Mouse (Mus musculus): Measurements from ENCODE around the gene Zfp512b.

The Zfp512b gene

DNA sequence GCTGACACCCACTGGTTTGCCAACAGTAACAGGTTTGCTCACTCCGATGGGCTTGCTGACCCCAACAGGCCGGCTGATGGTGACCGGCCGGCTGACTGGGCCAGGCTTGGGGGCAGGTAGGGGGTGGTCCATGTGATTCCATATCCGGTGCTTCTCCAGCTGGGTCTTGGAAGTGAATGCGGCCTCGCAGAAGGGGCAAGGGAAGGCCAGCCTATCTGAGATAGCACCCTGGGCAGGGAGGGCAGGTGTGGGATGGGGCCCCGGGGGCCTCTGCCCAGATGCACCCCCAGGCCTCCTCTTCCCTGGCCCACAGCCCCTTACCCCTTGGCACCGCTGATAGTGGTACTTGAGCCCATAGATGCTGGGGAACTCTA, 2.9 kb downstream of the Zfp512b start:
- DNase-seq (ENCODE audit: low spot score) = no peak

DNA sequence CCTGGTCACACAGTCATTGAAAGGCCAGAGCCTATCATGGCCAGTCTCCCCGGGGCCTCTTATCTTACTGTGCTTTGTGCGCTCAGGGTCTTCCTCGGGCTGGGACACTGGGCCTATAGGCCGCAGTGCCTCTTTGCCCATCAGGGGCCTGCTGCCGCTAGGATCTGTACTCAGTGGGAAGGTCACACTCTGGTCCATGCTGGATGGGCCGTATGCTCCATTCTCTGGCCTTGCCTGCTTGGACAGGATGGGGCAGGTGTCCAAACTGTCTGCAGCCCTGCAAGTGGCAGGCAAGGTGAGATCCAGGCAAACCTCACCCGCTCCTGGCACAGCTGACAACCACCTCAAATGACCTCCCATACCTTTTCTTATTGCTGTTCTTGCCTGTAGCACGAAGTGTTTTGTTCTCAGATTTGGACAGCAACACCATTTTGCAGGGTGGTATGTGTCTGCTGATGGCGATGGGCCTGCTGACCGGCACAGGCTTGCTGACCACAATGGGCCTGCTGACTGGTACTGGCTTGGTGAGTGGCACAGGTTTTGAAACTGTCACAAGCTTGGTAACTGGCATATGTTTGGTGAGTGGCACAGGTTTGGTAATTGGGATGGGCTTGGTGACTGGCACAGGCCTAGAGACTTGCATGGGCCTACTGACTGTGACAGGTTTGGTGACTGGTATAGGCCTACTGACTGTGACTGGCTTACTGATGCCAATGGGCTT, 3.4 kb downstream of the Zfp512b start:
- no peak for DNase-seq (ENCODE audit: low spot score)

DNA sequence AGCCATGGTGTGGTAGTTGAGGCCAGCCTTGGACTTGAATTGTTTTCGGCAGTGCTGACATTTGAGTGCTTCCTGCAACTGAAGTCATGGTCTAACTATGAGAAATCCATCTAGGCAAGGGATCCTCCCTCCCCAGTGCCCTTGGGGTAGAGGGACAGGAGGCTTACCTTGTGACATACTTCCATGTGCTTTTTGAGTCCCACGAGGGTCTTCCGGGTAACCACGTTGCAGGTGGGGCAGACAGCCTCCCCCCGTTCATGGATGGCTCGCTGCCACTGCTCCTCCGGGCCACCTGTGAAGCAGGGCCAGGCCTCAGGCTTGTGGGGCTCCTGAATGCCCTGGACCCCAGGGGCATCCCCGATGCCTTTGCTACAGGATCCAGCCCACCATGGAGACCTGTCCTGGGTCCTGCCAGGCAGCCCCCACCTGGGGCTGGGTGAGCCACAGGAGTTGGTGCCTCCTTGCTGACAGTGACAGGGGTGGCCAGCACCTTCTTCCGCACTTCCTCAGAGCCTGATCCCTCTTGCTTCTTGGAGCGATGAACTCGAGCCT, 4.3 kb downstream of the Zfp512b start:
- no peak for DNase-seq (ENCODE audit: low spot score)

DNA sequence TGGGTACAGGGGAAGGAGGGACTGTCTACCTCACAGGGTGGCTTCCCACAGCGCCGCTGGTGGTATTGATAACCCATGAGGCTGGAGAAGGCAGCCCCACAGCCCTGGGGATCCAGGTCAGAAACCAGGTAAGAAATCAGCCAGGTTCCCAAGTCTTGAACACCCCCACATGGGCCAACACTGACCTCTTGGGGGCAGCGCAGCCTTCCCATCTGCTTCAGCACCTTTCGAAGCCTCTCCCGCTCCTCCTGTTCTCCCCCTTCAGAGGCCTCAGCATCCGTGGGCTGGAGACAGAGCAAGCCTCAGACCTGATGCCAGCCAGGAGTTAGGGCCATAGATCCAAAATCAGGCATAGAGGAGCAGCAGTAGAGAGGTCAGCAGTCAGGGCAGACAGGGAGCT, 4.8 kb downstream of the Zfp512b start:
- DNase-seq (ENCODE audit: low spot score) = no peak

DNA sequence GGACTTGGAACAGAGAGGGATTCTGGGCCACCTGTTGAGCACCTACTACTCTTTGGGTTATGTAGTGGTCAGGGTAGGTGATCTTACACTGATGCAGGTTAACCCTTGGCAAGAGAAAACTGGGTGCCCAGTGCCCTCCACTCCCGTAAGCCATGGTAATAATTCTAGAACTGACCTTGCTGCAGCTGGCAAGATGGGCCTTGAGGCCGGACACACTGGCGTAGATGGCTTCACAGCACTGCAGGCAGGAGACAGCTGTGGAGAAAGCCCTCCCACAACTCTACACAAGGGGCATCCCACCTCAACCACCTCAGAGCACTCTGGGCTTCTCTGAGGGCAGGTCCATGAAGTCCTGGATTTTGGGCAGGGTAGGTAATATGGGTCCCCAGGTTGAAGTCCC, 6.5 kb downstream of the Zfp512b start:
- no peak for DNase-seq (ENCODE audit: low spot score)

DNA sequence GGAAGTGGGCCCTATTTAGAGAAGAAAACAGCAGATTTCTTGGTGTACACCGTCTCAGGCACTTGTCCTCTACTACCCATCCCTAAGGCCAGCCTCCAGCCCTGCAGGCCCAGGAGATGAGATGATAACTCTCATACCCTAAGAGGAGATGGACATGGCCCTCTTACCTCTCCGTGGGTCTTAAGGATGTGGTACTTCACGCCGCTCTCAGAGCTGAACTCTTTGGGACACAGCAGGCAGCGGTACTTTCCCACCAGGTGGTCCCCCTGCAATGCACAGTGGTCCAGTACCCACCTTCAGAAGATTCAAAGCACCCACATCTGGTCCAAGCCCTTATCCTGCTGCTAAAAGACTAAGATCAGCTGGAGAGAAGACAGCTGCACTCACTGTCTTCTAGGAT, 7.1 kb downstream of the Zfp512b start:
- DNase-seq (ENCODE audit: low spot score) = no peak

DNA sequence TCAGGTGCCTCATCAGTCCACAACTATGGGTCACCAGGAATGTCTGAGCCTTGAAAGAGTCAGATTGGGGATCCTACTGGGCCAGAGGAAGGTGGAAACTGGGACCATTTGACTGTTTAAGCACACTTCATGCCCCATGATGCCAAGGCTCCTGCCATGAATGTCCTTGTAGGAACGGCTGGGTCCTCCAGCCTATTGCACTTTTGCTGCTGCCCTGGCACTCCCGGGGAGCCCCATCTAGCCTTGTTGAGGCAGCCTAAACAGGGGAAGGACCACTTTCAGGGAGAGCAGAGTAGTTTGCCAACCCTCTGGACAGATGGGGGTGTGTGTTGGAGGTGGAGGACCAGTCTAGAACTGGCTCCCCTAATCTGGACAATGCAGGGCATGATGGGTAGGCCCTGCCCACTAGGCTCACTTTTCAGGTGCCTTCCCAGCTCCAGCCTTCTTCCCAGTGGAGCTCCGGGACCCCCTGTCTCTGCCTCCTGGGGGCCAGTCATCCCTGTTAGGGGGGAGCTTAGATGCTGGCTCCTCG, 8.1 kb downstream of the Zfp512b start, which contains the start of gene Uckl1:
Gene Uckl1 (minus strand): TSS at position 482 of the 532 bp plus-strand sequence.
- DNase-seq (ENCODE audit: low spot score) = no peak

DNA sequence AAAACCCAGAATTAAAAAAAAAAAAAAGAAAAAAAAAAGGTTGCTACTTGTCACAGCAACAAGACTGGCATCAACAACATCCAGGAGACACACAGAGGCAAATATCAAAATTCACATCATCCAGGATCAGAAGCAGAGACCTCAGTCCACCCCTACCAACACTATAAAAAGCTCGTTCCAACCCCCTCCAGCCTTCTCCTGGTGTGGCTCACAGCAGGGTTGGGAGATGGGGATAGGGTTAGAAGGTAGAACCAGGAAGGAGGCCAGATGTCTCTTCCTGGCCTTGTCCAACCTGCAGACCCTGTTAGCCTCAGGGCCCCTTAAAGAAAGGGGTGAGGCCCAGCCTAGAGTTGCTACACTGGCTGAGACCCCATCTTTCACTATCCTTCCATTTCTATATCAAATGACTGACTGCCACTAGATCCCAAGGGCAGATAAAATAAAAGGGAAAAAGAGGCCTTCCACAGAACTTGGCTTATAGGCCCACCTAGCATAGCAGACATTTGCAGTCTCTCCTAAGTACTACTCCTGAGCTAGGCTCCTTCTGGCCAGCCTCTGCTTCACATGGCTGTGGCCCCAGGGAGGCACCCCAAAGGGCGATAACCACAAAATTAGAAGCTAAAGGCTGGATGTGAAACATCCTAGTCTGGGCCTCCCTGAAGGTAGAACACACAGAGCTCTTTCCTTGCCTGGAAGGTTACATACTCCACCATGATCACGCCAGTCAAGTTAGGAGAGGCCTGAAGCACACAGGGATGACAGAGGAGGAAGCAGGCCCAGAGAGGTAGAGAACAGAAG, 8.9 kb downstream of the Zfp512b start:
- no peak for DNase-seq (ENCODE audit: low spot score)

DNA sequence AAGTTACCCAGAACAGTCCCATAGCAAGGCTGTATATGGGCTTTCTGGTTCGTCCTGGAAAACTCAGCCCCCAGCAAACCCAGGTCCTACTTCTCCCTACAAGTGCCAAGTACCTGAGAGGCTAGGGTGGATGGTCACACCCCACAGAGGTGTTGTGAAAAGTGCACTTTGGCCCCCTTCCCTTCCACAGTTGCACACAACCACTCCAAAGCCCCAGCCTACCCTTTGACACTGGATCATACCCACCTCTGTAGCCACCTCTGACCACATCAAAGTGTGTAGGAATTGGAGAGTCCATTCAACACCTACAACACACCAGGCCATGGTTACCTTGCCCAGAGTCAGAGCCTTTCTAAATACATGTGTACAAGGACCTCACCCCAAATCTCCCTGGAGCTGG, 9.7 kb downstream of the Zfp512b start:
- no peak for DNase-seq (ENCODE audit: low spot score)

DNA sequence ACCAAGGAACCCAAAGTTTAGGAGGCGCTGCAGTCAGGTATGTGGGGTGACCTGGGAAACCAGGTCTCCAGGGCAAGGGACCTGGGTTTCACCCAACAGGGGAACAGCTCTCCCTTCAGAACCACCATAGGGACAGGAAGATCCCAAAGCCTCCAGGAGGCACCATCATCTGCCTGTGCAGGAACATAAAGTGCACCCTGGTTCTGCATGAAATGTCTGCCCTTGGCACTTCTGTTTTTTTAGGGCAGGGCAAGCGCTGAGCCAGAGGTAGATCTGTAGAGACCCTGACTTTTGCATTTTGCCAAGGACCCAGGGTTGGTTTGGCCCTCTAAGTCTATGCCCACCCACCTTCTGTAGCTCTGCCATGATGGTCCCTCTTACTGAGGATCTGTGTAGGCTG, 10.2 kb downstream of the Zfp512b start:
- no peak for DNase-seq (ENCODE audit: low spot score)

DNA sequence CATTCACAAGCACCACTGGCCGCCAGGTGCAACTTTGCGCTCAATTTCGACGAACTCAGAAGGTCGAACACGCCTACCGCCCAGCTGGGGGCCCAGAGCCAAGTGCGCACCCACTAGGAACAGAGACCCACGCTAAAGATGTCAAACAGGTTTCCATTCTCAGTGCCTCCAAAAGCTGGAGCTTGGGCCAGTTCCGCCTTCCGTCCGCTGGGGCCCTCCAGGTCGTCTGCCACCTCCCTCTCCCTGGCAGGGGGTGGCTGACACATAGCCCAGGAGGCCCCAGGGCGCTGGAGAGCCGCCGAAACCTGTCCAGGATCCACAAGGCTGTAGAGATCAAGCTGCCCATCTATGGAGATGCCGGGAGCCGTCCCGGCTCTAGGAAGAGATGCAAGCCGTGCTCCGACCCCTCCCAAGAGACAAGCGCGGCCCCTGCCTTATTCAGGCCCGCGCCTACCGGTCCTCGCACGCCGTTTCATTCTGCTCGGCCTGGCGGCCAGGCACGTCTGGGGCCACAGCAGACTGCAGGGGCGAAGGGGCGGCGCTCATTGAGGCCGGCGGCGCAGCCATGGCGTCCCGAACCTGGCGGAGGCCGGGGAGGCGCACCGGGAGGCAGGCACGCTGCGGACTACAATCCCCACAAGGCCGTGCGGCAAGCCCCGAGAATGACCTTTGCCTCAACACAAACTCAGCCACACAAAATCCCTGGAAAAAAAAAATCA, 11.0 kb downstream of the Zfp512b start:
- DNase-seq (ENCODE audit: low spot score) = peak; percentile 79

DNA sequence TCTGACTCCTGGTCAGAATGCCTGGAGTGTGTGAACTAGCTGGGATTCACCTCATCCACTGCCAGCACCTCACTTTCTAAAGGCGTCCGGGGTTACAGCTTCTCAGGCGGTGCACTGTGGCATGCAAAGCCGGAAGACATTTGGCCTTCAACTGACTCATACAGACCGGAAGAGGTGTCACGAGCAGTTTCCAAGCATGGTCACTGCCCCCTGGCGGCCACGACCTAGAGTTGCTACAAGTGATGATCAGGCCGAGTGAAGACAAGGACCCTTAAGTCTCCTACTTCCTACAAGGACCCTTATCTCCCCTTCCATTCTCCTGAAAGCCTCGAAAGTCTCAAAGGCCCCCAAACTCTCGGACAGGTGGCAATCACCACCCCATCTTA, 11.6 kb downstream of the Zfp512b start:
- peak; percentile 91 for DNase-seq (ENCODE audit: low spot score)

DNA sequence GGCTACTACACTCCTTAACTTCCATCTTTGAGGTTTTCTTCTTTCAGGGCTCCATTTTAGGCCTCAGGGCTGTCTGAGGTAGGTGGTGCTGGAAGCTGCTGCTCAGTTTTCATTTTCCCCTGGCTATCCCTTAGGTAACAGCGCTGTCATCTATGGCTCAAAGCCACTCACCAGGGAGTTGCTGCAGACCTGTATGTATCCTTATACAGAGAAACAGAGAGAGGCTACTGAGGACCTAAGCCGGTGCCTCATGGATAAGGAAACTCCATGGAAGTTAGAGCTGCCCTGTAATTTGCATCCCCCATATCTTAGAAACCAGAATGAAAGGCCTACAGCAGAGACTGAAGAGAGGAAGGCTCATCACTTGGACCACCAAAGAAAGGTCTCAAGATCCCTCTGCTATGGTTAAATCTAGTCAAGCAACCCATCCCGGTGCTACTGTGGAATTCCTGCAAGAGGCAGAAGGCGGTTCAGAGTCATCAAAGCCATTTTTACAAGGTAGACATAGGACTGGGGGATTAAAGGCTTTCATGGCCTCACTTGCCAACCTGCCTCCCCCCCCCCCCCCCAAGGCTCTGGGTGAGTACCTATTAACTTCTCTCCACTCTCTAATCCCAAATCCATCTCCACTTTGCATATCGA, 12.4 kb downstream of the Zfp512b start:
- DNase-seq (ENCODE audit: low spot score) = no peak

DNA sequence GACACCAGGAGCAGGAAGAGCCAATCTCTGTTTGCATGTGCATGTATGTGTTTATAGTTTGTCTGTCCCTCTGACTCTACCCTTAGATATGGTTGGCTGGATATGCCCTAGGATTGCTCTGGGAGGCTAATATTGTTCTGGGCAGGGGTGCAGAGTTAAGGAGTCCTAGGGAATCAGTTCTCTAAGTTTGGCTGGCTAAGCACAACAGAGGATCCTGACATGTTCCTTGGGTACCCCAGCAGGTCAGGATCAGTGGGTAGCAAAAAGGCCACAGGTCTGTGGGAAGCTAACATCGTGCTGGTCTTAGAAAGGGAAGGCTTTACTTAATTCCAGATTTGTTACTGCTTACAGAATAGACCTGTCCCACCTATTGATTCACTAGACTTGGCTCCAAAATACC, 12.9 kb downstream of the Zfp512b start:
- DNase-seq (ENCODE audit: low spot score) = no peak

DNA sequence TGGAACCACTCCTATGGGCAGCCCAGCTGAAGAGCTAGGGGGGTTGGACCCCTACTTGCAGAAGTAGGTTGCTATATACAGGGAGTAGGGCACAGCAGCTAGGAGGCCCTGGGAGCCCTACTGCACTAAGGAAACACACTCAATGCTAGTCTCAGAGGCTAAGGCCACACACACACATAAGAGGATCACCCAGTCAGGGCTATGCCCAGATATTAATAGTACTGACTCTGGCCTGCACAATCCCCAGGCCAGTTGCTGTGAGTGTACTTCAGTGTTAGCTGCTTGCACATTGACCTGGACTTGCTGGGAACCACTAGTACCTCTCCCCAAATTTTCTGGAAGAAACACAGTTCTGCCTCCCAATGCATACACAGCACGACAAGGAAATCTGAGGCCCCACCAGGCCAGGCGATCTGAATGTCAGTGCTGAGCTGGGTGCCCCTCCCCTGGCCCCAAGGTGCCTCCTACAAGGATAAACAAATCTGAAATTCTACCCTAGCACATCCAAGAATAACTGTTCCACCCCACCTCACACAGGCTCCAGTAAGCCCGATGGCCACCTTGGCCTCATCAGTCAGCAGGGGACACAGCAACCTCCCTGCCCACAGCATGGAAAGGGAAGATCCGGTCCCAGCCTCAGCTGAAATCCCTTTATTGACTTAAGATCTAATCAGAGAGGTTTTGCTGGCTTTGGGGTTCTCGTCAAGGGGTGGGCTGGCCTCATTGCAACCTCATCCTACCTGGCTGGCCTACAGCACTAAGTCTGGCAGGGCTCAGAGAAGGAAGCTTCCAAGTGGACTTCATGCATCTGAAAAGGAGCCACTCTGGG, 13.6 kb downstream of the Zfp512b start:
- DNase-seq (ENCODE audit: low spot score) = no peak

DNA sequence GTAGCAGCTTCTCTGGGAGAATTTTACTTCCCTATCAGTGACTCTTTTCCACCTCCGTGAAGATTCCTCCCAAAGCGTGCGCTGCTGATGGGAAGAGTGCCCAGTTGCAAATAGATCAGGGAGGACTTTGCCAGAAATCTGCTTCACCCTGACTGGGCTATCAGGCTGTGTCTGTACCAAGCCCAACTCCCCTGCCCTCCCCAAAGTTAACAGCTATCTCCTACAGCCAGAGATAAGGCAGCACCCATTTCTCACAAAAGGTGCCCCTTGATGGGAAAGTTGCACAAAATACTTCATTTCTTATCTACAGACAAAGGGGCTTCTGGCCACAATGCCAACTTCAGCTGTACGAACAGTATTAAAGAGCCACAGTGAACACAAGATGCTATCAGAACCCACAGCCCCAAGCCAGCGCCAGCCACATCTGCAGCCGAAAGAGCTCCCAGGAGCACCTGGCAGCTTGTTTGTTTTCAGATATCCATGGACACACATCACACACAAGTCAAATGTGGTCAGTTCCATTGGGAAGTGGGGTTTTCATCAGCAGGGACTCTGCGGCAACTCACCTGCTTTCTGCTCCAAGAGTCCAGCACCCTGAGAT, 14.5 kb downstream of the Zfp512b start:
- no peak for DNase-seq (ENCODE audit: low spot score)

DNA sequence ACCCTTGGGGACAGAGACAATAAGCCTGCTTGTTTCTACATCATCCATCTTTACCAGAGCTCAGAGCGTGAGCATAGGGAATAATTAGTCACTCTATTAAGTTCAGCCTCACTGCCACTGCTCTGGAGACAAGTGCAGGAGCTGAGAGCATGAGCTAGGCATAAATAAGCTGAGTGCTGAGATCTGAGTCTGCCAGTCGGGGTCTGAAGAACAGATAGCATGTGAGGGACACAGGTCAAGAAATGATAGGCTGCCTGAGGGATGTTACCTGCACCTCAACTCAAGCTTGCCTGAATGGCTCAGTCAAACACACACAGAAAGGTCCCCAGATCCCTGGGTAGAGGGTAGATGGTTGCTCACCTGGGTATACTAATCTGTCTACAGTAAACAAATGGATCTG, 15.5 kb downstream of the Zfp512b start:
- DNase-seq (ENCODE audit: low spot score) = no peak

DNA sequence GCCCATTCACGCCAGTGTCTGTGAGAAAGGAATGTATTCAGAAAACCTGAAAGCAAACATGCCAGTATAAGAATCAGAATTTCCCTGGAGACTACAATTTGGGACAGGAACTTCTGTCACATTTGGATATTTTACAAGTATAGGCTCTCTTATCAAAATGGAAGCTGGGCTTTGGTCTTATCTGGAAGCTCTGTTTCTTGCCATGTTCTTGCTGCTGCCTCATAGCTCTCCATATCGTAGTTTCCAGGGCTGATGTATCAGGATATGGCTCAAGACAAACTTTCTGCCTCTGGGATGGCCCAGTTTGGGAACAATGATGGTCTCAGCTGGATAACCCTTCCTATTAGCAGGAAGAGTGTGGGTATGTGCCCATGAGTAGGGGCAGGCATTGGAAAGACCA, 16.0 kb downstream of the Zfp512b start:
- no peak for DNase-seq (ENCODE audit: low spot score)

DNA sequence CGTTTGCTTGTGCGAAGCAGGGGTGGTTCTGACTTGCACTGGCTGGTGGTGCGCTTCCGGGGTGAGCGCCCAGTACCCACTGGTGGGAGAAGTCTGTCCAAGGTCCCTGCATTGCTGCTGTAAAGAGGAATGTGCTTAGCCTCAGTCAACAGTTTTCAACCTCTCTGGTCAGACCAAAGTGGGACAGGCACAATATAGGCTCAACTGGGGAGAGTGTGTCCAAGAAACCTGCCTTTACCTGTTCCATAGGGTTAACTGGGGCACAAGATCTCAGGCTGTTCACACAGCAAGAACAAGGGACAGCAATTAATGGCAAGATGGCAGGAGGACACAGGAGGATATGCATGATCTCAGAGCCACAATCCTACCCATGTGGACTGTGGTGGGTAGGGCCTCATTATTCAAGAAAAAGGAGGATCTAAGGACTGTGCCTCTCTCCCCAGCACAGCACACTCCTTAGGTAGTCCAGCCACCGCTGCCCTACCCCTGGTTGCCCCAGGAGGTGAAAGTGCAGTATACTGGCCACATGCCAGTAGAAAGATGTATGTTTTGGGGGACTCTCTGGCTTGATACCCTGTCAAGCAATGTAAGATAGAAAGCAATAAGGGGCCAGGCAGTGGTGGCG, 17.6 kb downstream of the Zfp512b start:
- no peak for DNase-seq (ENCODE audit: low spot score)

DNA sequence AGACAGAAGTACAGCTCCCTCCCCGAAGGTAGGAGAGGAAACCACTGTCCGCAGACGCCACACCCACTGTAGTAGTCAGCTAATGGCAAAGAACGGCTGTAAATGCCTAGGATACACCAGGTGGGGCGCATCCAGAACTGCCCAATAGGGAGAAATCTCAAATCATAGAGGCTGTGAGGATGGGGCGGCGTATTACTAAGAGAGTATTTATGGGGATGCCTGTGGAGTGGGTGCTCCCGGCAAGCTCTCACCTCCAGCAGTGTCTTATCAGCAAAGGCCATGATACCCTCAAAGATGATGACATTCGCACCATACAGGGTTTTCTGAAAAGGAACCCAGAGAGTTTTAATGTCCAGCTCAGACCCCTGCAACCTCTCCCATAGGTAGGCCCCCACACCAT, 18.6 kb downstream of the Zfp512b start:
- DNase-seq (ENCODE audit: low spot score) = no peak

All from retina, embryonic 14.5 days (tissue).